Mouse (Mus musculus) forebrain, embryonic 16.5 days (tissue): ENCODE measurements around the gene Fam131b. TPM values are rescaled to one million over a fixed set of nuclear protein-coding genes. Genes with fewer than 3 reads are reported as not detected.

ENCODE experiments used
- ATAC-seq: fragments of 200-750 bp; cut with Nextera tagmentation; 2 replicates; pipeline ENCODE4 v1.8.0; 2017; ENCODE audit warnings: mild to moderate bottlenecking, moderate library complexity
- H3K27ac ChIP-seq: fragments of 300-500 bp; sonication (generic); 2 replicates; pipeline ENCODE4 v1.5.1; 2014; ENCODE audit warnings: low read length, control low read depth
- H3K27me3 ChIP-seq: fragments of 300-500 bp; sonication (generic); replicated peaks from 2 replicates; pipeline ENCODE4 v1.6.1; 2014; ENCODE audit warnings: low read length; ENCODE audit not compliant: control insufficient read depth, insufficient read depth
- H3K36me3 ChIP-seq: fragments of 300-500 bp; sonication (generic); 2 replicates; pipeline ENCODE4 v1.6.1; 2014; ENCODE audit not compliant: control insufficient read depth, insufficient read depth
- H3K4me1 ChIP-seq: fragments of 300-500 bp; sonication (generic); replicated peaks from 2 replicates; pipeline ENCODE4 v1.6.1; 2014; ENCODE audit warnings: low read length; ENCODE audit not compliant: control insufficient read depth, insufficient read depth
- H3K4me2 ChIP-seq: fragments of 300-500 bp; sonication (generic); 2 replicates; pipeline ENCODE4 v1.6.1; 2014; ENCODE audit warnings: mild to moderate bottlenecking, low read length, control low read depth
- H3K4me3 ChIP-seq: fragments of 300-500 bp; sonication (generic); replicated peaks from 2 replicates; pipeline ENCODE4 v1.5.1; 2014; ENCODE audit warnings: mild to moderate bottlenecking, low read length, control low read depth
- H3K9ac ChIP-seq: fragments of 300-500 bp; sonication (generic); replicated peaks from 2 replicates; pipeline ENCODE4 v1.6.1; 2014; ENCODE audit warnings: low read depth, low read length, control low read depth
- H3K9me3 ChIP-seq: fragments of 300-500 bp; sonication (generic); 2 replicates; pipeline ENCODE4 v1.6.1; 2016; ENCODE audit warnings: low read length; ENCODE audit not compliant: control insufficient read depth
- WGBS: fragments of 180-500 bp; shearing (Covaris S2); extraction: QIAGEN DNeasy Blood & Tissue Kit; methylation state at CpG from one replicate; pipeline ENCODE4 v1.1.7; 2014; 5-methylcytosine and 5-hydroxymethylcytosine counted together
- polyA plus RNA-seq: library from polyadenylated mRNA; unstranded; fragments of >200 nt; fragmentation: Nextera tagmentation; extraction: Ambion mirVana; gene quantifications from 2 replicates; pipeline ENCODE4 v1.2.1, GENCODE M21; 2015

Gene Fam131b
- polyA plus RNA-seq, 1 experiment from 2014 or later: 7.1 TPM

DNA sequence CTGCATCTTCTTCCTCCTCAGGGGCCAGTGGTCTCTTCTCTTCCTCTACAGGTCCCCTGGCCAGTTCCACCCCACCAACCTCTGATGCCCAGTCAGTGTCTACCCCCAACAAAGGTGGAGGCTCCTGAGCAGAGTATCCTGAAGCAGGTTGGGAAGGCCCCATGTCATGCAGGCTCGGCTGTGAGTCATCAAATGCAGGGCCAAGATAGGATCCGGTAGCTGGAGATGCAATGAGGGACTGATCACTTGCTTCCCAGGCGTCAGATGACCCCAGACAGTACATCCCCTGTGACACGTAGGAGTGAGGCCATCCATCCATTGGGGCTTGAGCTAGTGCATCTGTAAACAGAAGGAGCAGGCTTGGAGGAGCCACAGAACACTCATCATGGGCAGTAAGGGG is 6.2 kb downstream of the Fam131b start:
- peaks cover 7% of the 10 kb centered on the region for H3K4me1 ChIP-seq
- no peak for ATAC-seq
- WGBS: 83% methylated on average over 4 of the region's 4 CpGs
- no peaks in the 10 kb centered on the region for H3K9me3 ChIP-seq
- no peak overlapping the region for H3K4me3 ChIP-seq
- no peak overlapping the region for H3K9ac ChIP-seq
- no peak overlapping the region for H3K27ac ChIP-seq
- no peaks in the 10 kb centered on the region for H3K27me3 ChIP-seq
- peaks cover 17% of the 10 kb centered on the region for H3K36me3 ChIP-seq
- no peak overlapping the region for H3K4me2 ChIP-seq

DNA sequence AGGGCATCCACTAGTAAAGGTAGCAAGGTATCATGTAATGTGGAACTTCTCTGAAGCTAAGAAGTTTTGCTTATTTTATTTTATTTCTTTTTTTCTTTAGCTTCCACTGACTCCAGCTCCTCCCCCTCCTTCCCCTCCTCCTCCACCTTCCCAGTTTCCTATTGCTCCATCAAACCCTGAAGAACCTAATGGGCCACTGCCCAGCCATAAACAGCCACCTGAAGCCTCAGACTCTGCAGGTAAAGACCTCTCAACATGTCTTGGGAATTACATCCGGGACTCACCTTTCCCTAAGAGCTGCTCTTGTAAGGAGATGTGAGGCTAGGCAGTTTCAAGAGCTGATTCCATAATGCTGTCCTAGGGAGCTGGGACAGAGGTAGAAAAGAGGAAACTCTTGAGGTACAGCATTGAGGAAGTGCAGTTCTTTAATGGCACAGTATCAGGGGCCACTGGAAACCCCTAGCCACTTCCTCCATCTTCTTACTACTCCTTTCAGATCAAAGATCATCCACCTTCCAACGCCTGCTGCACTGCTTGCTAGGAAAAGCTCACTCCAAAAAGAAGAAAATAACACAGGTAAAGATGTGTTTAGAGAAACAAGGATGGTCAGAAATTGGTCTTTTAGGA is 13.9 kb downstream of the Fam131b start:
- H3K36me3 ChIP-seq: peaks cover 9% of the 10 kb centered on the region
- H3K9me3 ChIP-seq: no peaks in the 10 kb centered on the region
- no peak overlapping the region for H3K4me3 ChIP-seq
- no peak overlapping the region for H3K4me2 ChIP-seq
- no peaks in the 10 kb centered on the region for H3K4me1 ChIP-seq
- WGBS: 94% methylated on average over 2 of the region's 2 CpGs
- ATAC-seq: no peak
- H3K9ac ChIP-seq: no peak overlapping the region
- H3K27ac ChIP-seq: no peak overlapping the region
- no peaks in the 10 kb centered on the region for H3K27me3 ChIP-seq

DNA sequence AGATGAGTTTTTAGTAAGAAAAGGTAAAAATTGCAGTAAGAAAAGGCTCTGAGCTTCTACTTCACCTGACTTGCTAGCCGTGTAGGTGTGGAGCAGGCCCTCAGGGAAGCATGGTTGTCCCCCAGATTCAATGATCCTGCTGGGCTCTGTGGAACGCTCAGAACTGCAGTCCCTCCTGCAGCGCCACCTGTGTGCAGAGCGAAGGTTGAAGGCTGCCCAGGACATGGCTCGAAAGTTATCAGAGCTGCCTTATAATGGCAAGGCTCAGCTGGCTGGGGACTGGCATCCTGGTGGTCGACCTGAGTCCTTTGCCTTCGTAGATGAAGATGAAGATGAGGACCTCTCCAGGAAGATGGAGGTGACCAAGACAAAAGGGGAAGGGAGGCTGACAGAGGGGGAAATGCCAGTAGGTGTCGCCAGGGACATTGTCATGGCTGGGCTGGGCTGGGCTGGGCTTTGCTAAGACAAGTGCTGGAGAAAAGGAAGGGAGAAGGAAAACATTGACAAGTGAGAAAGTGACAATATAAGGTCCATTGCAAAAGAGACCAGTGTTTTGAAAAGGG is 14.5 kb downstream of the Fam131b start:
- Histone ChIP-seq H3K36me3 (peaks cover 9% of the 10 kb centered on the region), H3K4me2 (no peak overlapping the region), H3K9ac (no peak overlapping the region), H3K4me3 (no peak overlapping the region), H3K9me3 (no peaks in the 10 kb centered on the region), H3K27ac (no peak overlapping the region), H3K4me1 (no peaks in the 10 kb centered on the region), H3K27me3 (no peaks in the 10 kb centered on the region)
- 48% methylated on average over 8 of the region's 8 CpGs for WGBS
- ATAC-seq: no peak

DNA sequence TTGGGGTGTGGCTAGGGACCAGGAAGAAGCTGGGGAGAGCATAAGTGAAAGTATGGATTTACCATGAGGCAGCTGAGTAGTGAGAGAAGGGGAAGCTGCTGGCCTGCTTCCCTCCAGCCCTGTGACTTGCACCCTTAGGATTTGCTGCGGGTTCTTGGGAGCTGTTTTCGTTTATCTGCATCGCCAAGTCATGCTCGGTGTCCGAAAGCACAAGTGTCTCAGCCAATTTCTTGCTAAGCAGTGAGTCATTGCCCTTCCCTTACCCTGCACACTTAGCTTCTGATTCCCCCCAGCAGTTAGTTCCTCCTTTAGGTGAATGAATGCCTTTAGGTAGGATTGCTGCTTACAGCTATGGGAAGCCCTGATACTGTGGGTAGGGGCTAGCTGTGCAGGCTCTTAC is 25.1 kb downstream of the Fam131b start:
- Histone ChIP-seq H3K4me2 (no peak overlapping the region), H3K27ac (no peak overlapping the region), H3K9ac (no peak overlapping the region), H3K36me3 (peaks cover 10% of the 10 kb centered on the region; the same call in 1 of the 2 replicates), H3K9me3 (no peaks in the 10 kb centered on the region), H3K27me3 (no peaks in the 10 kb centered on the region), H3K4me3 (no peak overlapping the region), H3K4me1 (no peaks in the 10 kb centered on the region)
- 95% methylated on average over 5 of the region's 5 CpGs for WGBS
- ATAC-seq: no peak

DNA sequence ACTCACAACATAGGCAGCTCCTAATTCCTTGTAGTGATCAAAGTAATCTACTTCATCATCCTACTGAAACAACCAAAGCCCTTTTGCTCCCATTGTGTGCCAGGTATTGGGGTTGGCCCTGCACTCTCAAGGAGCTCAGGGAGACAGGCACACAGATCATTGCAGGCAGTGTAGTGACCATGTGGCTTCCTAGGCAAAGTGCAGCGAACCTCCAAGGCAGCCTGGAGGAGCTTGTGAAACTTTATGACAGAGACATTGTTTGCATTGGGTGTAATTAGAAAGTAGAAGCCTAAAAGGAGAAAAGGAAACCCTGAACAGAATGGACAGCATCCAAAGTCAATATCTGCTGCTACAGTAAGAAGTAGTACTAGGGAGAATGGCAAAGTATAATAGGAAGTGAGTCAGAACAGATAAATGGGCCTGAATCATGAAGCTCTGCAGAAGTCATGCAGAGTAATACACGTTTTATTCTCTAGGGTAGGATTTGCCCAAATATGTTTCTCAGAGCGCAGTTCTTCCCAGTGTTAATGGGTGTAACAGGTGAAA is 28.8 kb downstream of the Fam131b start:
- WGBS: 87% methylated on average over 3 of the region's 3 CpGs
- Histone ChIP-seq H3K27me3 (no peaks in the 10 kb centered on the region), H3K4me3 (no peak overlapping the region), H3K9me3 (no peaks in the 10 kb centered on the region), H3K4me2 (no peak overlapping the region), H3K9ac (no peak overlapping the region), H3K27ac (no peak overlapping the region), H3K36me3 (peaks cover 16% of the 10 kb centered on the region), H3K4me1 (no peaks in the 10 kb centered on the region)
- no peak for ATAC-seq

DNA sequence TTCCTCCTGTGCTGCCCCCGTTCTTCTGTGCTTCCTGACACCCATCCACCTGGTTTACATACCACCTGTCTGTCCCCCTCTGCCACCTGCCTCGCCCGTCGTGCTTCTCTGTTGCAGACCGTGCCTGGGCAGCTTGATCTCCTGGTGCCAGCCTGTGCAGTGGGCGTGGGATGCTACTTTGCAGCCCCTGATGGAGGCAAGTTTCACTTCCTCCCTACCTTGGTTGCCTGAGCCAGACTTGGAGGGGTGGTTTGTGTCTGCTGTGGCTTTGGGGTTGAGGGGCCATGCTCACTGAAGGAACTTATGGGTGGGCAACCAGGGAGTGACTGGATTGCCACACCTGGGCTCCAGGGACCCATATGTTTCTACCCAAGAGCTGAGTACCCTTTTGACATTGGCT is 31.1 kb downstream of the Fam131b start:
- Histone ChIP-seq H3K4me3 (no peak overlapping the region), H3K4me1 (no peaks in the 10 kb centered on the region), H3K27ac (no peak overlapping the region), H3K4me2 (no peak overlapping the region), H3K36me3 (peaks cover 15% of the 10 kb centered on the region), H3K9ac (no peak overlapping the region), H3K9me3 (no peaks in the 10 kb centered on the region), H3K27me3 (no peaks in the 10 kb centered on the region)
- ATAC-seq: no peak
- WGBS: 95% methylated on average over 6 of the region's 6 CpGs

DNA sequence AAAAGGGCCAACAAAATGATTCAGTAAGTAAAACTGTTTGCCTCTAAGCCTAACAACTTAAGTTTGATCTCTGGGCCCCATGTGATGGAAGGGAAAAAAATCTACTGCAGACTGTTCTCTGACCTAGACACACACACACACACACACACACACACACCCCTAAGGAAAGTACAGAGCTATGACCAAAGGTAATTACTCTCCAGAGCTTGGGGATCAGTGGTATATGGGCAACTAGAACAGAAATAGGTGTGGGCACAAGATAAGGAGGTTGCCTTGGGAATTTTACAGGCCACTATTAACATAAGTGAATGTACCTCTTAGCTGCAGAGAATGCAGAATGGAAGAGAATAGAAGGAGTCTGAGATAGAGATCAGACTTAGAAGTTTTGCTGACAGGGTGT is 36.9 kb downstream of the Fam131b start:
- Histone ChIP-seq H3K27me3 (no peaks in the 10 kb centered on the region), H3K4me3 (no peak overlapping the region), H3K4me2 (no peak overlapping the region), H3K4me1 (no peaks in the 10 kb centered on the region), H3K36me3 (peaks cover 13% of the 10 kb centered on the region), H3K27ac (no peak overlapping the region), H3K9me3 (no peaks in the 10 kb centered on the region), H3K9ac (no peak overlapping the region)
- no peak for ATAC-seq

DNA sequence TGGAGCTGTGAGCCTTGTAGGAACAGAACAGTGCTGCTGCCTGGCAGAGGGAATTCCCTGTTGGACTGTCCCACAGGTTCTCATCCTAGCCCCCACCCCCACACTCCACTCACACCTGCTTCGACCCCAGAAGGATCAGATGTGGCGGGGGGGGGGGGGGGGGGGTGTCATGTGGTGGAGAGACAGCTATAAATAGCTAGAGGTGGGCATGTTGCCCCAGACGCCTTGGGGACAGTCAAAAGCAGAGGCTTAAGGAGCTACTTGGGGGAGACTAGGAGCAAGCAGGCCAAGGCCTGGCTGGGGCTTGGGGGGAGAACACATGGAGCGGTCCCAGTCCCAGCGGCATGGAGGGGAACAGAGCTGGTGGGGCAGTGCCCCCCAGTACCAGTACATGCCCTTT is 38.0 kb downstream of the Fam131b start, which contains the start of gene Clcn1:
Gene Clcn1 (plus strand): TSS at position 238 of the 400 bp plus-strand sequence.
- Histone ChIP-seq H3K9me3 (no peaks in the 10 kb centered on the region), H3K27me3 (no peaks in the 10 kb centered on the region), H3K4me1 (no peaks in the 10 kb centered on the region), H3K4me3 (no peak within 1 kb of the TSS), H3K27ac (no peak within 1 kb of the TSS), H3K36me3 (peaks cover 16% of the 10 kb centered on the region), H3K4me2 (no peak within 1 kb of the TSS), H3K9ac (no peak within 1 kb of the TSS)
- no peak for ATAC-seq
- WGBS: 71% methylated on average over 4 of the region's 5 CpGs

DNA sequence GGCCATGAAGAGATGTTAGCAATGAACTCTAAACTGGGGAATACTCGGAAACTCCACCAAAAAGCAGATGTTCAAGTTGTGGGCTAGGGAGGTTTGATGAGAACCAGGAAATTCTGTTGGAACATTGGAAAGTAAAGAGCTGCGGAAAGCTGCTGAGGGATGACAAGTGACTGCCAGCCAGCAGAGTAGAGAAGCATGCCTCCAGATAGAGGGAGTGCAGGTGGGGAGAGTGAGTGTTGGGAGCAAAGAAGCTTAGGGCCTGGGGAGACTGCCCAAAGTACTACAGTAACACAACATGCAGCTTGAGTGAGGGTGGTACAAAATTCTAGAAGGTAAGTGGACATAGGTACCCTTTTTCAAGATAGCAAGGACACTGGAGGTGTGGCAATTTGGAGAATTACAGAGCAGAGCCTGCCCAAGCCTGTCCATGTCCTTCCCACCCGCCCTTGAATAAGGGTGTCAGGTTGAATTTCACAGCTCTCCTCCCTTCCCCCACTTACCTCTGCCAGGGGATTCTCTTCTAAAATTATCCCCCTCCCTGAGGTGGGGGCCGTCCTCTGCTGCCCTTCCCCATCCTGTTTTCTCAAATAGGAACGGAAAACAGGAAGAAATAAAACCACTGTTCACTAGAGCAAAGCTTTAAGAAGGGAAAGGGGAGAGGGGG is 41.4 kb downstream of the Fam131b start:
- H3K4me3 ChIP-seq: no peak overlapping the region
- H3K4me2 ChIP-seq: no peak overlapping the region
- no peaks in the 10 kb centered on the region for H3K9me3 ChIP-seq
- no peak overlapping the region for H3K9ac ChIP-seq
- no peak overlapping the region for H3K27ac ChIP-seq
- peaks cover 34% of the 10 kb centered on the region for H3K36me3 ChIP-seq
- no peaks in the 10 kb centered on the region for H3K4me1 ChIP-seq
- 92% methylated on average over 5 of the region's 5 CpGs for WGBS
- H3K27me3 ChIP-seq: no peaks in the 10 kb centered on the region
- no peak for ATAC-seq
